Mouse (Mus musculus) embryonic stem cell, embryonic (primary cell): ENCODE data around the gene Ccm2.

Experiments
- CTCF ChIA-PET, 4 experiments: fragments of 300-600 bp in 2 of 4; fragments of 350-600 bp in 2 of 4; sonication (Branson Sonifier 250); formaldehyde crosslinking; loops; one replicate each; lab custom pipeline; 2022; ENCODE audit warnings: inconsistent platforms in 2 of 4; lab: Charles Lee
- POLR2A ChIA-PET, 4 experiments: fragments of 300-600 bp in 2 of 4; fragments of 350-600 bp in 2 of 4; sonication (Branson Sonifier 250); formaldehyde crosslinking; loops; one replicate each; lab custom pipeline; 2022; ENCODE audit warnings: antibody characterized with exemption in 4 of 4, inconsistent platforms in 1 of 4; lab: Charles Lee

Gene Ccm2

DNA sequence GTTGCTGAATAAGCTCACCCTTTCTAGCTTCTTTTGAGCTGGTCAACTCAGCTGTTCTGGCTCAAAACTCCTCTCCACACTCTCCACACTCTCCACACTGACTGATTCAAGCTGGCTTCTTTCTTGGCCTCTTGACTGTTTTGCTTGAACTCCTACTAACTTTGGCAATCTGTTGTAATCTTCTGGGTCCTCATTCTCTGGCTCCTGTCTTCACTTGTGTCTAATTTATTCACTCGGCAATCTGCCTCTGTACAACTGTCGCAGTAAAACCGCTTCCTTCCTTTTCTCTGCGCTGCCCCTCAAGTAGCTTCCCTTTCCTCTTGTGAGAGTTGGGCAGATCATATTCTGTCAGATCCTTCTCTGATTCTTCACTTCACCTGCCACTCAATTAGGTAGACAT, 81.0 kb downstream of the Ccm2 start:
- ChIA-PET CTCF (interaction anchor here in 3 of 4 experiments (0.6 to 3.5 kb wide), 15 partner anchors 9 to 225 kb away, joined by 3 to 41 read pairs (median 5); no protein-coding TSS in a partner anchor), POLR2A (interaction anchor here in 3 of 4 experiments (0.5 to 21.3 kb wide), 36 partner anchors 9 to 672 kb away, joined by 3 to 915 read pairs (median 5); partner anchors contain the start of genes Nacad (in 2 of the 3), Ppia (in 2 of the 3), Ccm2 (in 1 of the 3) and H2afv (in 1 of the 3))

DNA sequence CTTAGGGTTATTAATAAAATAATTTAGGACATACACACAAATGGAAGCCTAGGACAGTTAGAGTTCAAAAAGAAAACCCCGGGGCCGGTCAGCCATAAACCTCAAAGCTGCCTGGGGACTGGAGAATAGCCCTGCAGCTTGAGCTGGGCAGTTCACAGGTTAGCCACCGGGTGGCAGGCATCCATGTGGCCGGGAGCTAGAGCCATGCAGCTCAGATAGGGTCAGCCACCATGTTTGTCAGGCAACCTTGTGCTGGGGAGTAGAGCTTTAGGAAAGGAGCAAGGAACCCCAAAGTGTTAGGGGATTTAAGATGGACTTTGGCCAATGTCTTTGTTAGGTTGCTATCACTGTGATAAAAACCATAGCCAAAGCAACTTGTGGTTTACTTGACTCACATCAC, 81.9 kb downstream of the Ccm2 start:
- POLR2A ChIA-PET = interaction anchor here (0.6 to 21.3 kb wide), 50 partner anchors 8 to 673 kb away, joined by 3 to 915 read pairs (median 4); partner anchors contain the start of genes Nacad (in 2 of the 4), Ppia (in 2 of the 4), H2afv (in 1 of the 4) and Myo1g (in 1 of the 4)

GRCm38 (mm10) chr11:6629655-6630054, 83.0 kb downstream of the Ccm2 start:
- ChIA-PET CTCF (interaction anchor here (0.6 to 3.5 kb wide), 20 partner anchors 12 to 531 kb away, joined by 3 to 41 read pairs (median 7); no protein-coding TSS in a partner anchor), POLR2A (interaction anchor here (0.7 to 21.3 kb wide), 23 partner anchors 10 to 544 kb away, joined by 3 to 915 read pairs (median 7); partner anchors contain the start of genes Nacad (in 2 of the 4), H2afv (in 1 of the 4), Myo1g (in 1 of the 4) and Ppia (in 1 of the 4))

More for the DNA sequence above, 81.9 kb downstream of the Ccm2 start:
- CTCF ChIA-PET = interaction anchor here (0.6 to 3.5 kb wide), 56 partner anchors 8 to 1208 kb away, joined by 3 to 41 read pairs (median 4); partner anchors contain the start of genes H2afv (in 1 of the 4), Nacad (in 1 of the 4) and Tmed4 (in 1 of the 4)

GRCm38 (mm10) chr11:6636150-6636549, 89.5 kb downstream of the Ccm2 start:
- POLR2A ChIA-PET = interaction anchor here (0.7 to 15.2 kb wide), 10 partner anchors 8 to 108 kb away, joined by 3 to 123 read pairs (median 4); partner anchors contain the start of gene Tbrg4 (in 3 of the 4)
- CTCF ChIA-PET = interaction anchor here (0.5 to 1.9 kb wide), 13 partner anchors 8 to 526 kb away, joined by 3 to 17 read pairs (median 5); partner anchors contain the start of gene Tbrg4 (in 1 of the 4)

DNA sequence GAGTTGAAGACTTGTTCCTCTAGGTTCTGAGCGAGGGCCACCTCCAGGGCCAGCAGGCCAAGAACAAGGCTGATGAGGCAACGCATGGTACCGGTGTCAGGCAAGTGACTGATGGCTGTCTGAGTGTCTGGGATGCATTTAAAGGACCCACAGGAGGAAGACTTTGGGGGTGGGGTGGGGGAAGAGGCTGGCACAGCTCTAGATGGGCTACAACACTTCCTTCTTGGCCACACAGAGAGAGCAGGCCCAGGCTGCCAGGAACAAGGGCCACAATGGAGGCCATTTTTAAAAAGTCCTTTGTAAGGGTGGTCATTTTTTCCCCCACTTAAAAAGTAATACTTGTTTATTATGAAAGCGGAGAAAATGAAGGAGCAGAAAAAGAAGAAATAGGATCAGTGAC, 91.8 kb downstream of the Ccm2 start, which contains the start of gene Wap:
Wap (minus strand) TSS at position 101 of the 400 bp plus-strand sequence.
- ChIA-PET CTCF (no interaction called here), POLR2A (interaction anchor here in 2 of 4 experiments (0.7 to 15.2 kb wide), 3 partner anchors 14 to 607 kb away, joined by 3 to 123 read pairs (median 3); partner anchors contain the start of gene Tbrg4 (in 1 of the 2))

GRCm38 (mm10) chr11:6639072-6639471, 92.4 kb downstream of the Ccm2 start:
- ChIA-PET POLR2A (interaction anchor here in 1 of 4 experiments (1.3 to 15.2 kb wide), 2 partner anchors 15 to 18 kb away, joined by 3 to 123 read pairs; partner anchors contain the start of gene Tbrg4), CTCF (no interaction called here)

DNA sequence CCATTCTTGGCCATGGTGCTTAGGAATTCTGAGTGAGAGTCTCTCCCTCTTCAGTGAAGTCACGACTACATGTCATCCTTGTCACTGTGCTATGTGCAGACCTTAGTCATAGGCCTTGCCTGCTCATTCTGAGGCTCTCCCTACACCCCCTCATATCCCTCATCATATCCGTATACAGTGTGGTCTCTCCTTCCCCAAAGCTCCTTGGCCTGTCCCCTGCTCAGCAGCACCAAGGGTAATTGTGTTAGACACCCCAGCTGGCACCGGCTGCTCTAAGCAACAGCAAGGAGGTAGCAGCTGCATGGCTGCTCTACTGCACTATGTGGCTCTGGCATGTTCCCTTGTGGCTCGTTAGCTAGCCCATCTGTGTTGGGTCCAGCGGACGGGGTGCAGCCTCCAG, 97.9 kb downstream of the Ccm2 start:
- ChIA-PET POLR2A (interaction anchor here in 2 of 4 experiments (0.5 to 15.2 kb wide), 7 partner anchors 13 to 502 kb away, joined by 3 to 123 read pairs (median 3); partner anchors contain the start of gene Tbrg4 (in 2 of the 2)), CTCF (interaction anchor here in 1 of 4 experiments (1.0 kb wide), 1 partner anchor 10 kb away, joined by 3 read pairs; no protein-coding TSS in a partner anchor)
